Mouse (Mus musculus) CH12.LX (cell line): ENCODE measurements around the gene Mum1.

ENCODE experiments used
- CHD2 ChIP-seq: IDR thresholded peaks from 2 replicates; pipeline ENCODE4 v1.6.1; 2011; ENCODE audit warnings: low read length, improper control_type of control experiment
- CTCF ChIP-seq, 2 experiments: IDR thresholded peaks in 1 of 2; conservative IDR thresholded peaks in 1 of 2; 2 replicates each; pipeline ENCODE4 v1.5.1; 2011 to 2012; ENCODE audit warnings: low read depth in 2 of 2, low read length in 2 of 2, improper control_type of control experiment in 1 of 2, inconsistent platforms in 1 of 2, mild to moderate bottlenecking in 1 of 2, moderate library complexity in 1 of 2
- EP300 ChIP-seq: IDR thresholded peaks from 2 replicates; pipeline ENCODE4 v1.6.1; 2011; ENCODE audit warnings: low read length, improper control_type of control experiment
- KAT2A ChIP-seq: IDR thresholded peaks from 2 replicates; pipeline ENCODE4 v1.6.1; 2012; ENCODE audit warnings: low read length, improper control_type of control experiment, inconsistent platforms; ENCODE audit not compliant: insufficient replicate concordance

GRCm38 (mm10) chr10:80207201-80207600 is 19.0 kb upstream of the Mum1 start:
- TF ChIP-seq EP300 (no peak), CHD2 (no peak), CTCF (conservative IDR thresholded peaks at IDR 0.05 in 1 of 2, IDR thresholded peaks at IDR 0.05 in 1 of 2; ENCODE audit: low read depth in 2 of 2, low read length in 2 of 2) (no peak), KAT2A (no peak)
